Mouse (Mus musculus) cerebellum, postnatal 10 days (tissue): ENCODE measurements at regions not wholly inside any gene's neighbourhood (a gene's known extent, or its start where the extent isn't known, plus 50 kb on each side); places are given as distances from the start of the nearest gene placed in this dataset.
A peak's percentile ranks its signal among the peaks of the same experiment; 100 is the strongest.

Experiments
- DNase-seq, 2 experiments: peaks; one replicate each; pipeline ENCODE4 v3.0.0; 2021; ENCODE audit warnings: mixed read lengths in 2 of 2

GRCm38 (mm10) chr16:54770871-54771270 lies 526.9 kb downstream of the Zpld1 start:
- no peak for DNase-seq

GRCm38 (mm10) chr16:54744188-54744587 lies 553.6 kb downstream of the Zpld1 start:
- no peak for DNase-seq

- DNase-seq, result no peak
Measured at GRCm38 (mm10) chr16:54733516-54733915, 564.3 kb downstream of the Zpld1 start.

GRCm38 (mm10) chr16:54707880-54708279 lies 589.9 kb downstream of the Zpld1 start:
- DNase-seq, result no peak

GRCm38 (mm10) chr16:54682815-54683214 lies 615.0 kb downstream of the Zpld1 start:
- peak; percentile 0 to 1 for DNase-seq

- DNase-seq, result no peak
Measured at GRCm38 (mm10) chr16:54648728-54649525, 648.9 kb downstream of the Zpld1 start.

- no peak for DNase-seq
Measured at GRCm38 (mm10) chr16:54647821-54648220, 650.0 kb downstream of the Zpld1 start.

- DNase-seq, result no peak
Measured at GRCm38 (mm10) chr16:54646252-54646651, 651.5 kb downstream of the Zpld1 start.

GRCm38 (mm10) chr16:54629183-54629582 lies 668.6 kb downstream of the Zpld1 start:
- no peak for DNase-seq

- DNase-seq, result peak; percentile 17 to 34
Measured at GRCm38 (mm10) chr16:54592643-54593042, 705.1 kb downstream of the Zpld1 start.
